Mouse (Mus musculus) spleen, embryonic (tissue): ENCODE results near the gene Olfr1052.
"Not testable (repeated sequence)": the region's sequence is repeated elsewhere in the genome, so short reads cannot be mapped to it uniquely, and the experiment has no call there.

ENCODE experiments used
- CTCF ChIA-PET: fragments of 350-600 bp; sonication (Branson Sonifier 250); formaldehyde crosslinking; loops from one replicate; lab custom pipeline; 2022; lab: Charles Lee

Gene Olfr1052

DNA sequence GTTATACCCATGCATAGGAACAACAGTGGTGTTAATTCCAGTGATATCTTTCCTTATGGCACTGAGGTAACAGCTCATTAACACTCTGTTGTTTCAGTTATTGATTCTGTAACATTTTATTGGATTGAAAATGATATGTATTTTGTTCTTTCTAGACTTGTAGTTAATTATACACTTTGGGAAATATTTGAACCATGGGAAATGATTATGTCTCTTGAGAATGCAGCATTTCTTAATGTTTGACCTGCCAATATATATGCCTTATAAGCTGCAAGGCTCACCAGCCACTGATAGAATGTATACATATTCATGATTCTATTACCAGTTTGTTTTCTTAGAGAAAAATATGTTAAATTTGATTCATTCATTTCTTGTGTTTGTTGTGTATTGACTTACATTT is at the start of gene Olfr1052:
Gene Olfr1052, plus strand, starts transcription at position 301 of the 400 bp plus-strand sequence.
- CTCF ChIA-PET, result no interaction called here

DNA sequence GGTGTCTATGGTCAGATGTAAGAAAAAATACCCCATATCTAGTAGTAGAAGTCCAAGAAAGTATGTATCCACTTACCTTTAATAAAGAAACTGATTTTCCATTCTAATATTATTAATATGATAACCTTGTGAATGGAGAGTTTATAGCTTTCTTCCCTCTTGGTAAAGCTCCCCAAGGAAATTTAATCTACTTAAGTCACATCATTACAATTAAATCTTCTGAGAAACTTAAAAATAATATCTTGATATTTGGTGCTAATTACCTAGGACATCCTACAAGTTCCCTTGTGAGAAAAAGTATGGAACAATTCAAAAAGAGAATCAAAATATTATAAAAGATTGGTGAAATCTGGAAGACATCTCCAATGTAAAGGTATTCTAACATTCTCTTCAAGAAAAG is 34.0 kb upstream of the Olfr1052 start, which contains the start of gene Olfr1049:
Gene Olfr1049, minus strand, starts transcription at position 101 of the 400 bp plus-strand sequence.
- CTCF ChIA-PET, result not testable (repeated sequence)

DNA sequence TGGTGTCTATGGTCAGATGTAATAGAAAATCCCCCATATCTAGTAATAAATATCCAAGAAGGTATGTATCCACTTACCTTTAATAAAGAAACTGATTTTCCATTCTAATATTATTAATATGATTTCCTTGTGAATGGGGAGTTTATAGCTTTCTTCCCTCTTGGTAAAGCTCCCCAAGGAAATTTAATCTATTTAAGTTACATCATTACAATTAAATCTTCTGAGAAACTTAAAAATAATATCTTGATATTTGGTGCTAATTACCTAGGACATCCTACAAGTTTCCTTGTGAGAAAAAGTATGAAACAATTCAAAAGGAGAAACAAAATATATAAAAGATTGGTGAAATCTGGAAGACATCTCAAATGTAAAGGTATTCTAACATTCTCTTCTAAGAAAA is 13.3 kb upstream of the Olfr1052 start, which contains the start of gene Olfr1051:
Gene Olfr1051, minus strand, starts transcription at position 101 of the 400 bp plus-strand sequence.
- CTCF ChIA-PET, result not testable (repeated sequence)

DNA sequence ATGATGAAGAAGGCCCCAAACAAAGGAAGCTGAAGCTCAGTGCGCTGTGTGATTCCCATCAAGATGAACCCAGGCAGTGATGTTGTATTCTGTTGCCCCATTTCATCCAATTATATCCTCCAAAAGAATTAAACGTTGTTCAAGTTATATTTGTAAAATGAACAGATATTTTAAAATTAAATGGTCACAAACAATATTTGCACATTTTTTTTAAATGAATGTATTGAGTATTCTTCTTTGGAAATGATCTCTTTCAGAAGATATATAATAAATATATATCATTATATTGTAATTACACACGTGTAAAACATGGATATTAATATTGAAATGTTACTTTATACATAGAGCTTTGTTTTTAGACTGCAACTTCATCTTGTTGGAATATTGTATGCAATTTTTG is 22.9 kb downstream of the Olfr1052 start, which contains the start of gene Olfr1053:
Gene Olfr1053, minus strand, starts transcription at position 101 of the 400 bp plus-strand sequence.
- CTCF ChIA-PET, result no interaction called here

DNA sequence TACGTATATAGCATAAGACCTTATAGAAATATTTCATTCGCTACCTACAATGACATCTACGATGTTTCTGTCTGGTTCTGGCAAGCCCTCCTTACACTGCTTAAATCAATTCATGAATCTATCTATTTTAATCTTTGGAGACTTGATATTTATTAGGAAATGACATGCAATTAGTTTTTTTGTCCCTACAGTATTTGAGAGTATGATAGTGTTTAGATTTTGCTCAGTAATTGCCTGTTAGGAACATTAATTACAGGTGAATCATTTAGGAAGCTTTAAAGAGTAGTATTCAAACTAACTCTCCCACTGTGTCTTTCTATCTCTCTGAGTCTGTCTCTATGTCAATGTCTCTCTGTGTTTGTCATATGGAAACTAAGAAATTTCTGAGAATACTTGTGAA is 43.1 kb downstream of the Olfr1052 start, which contains the start of gene Olfr1054:
Gene Olfr1054, minus strand, starts transcription at position 101 of the 400 bp plus-strand sequence.
- CTCF ChIA-PET, result no interaction called here
